Mouse (Mus musculus): ENCODE measurements around the gene Klhl5. TPM values are rescaled to one million over a fixed set of nuclear protein-coding genes. Genes with fewer than 3 reads are reported as not detected.
A peak's percentile ranks its signal among the peaks of the same experiment; 100 is the strongest.
"Not testable (repeated sequence)": the region's sequence is repeated elsewhere in the genome, so short reads cannot be mapped to it uniquely, and the experiment has no call there.

The Klhl5 gene
- polyA plus RNA-seq, 1 experiment from 2014 or later, result 4.4 TPM

DNA sequence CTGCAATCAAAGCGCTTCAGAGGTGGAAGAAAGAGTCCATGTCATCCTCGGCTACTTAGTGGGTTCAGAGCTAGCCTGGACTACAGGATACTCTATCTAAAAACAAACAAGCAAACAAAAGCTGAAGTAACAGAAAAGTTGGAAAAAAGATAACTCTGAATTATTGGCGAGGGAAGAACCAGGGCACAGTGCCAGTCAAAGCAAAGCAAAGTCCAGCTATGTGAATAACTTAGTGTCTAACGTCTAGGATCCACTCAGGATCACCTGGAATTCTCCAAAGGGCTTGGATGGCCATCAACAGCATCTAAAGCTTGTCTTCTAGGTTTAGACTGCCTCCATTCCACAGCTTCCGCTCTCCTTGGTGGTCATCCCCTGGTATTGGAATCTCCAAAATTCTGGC lies 9.9 kb upstream of the Klhl5 start:
- H3K9ac ChIP-seq, result no peak overlapping the region
- H3K36me3 ChIP-seq, result no peaks in the 10 kb centered on the region
- ATAC-seq (ENCODE audit: low read depth) (no peak), DNase-seq (no peak)
- H3K4me3 ChIP-seq (replicated peaks), result no peak overlapping the region
- H3K9me3 ChIP-seq (replicated peaks), result no peaks in the 10 kb centered on the region
- H3K4me2 ChIP-seq, result no peak overlapping the region
- no peak overlapping the region for H3K27ac ChIP-seq
- WGBS (ENCODE audit: insufficient replicate concordance), result 67% methylated on average over 5 of the region's 5 CpGs
- H3K4me1 ChIP-seq (replicated peaks), result peaks cover 19% of the 10 kb centered on the region
- no peaks in the 10 kb centered on the region for H3K27me3 ChIP-seq

- Histone ChIP-seq H3K9ac (no peak overlapping the region), H3K27ac (no peak overlapping the region), H3K4me3 (replicated peaks) (no peak overlapping the region), H3K4me2 (no peak overlapping the region), H3K9me3 (replicated peaks) (no peaks in the 10 kb centered on the region), H3K36me3 (no peaks in the 10 kb centered on the region), H3K27me3 (no peaks in the 10 kb centered on the region), H3K4me1 (replicated peaks) (peaks cover 23% of the 10 kb centered on the region)
- ATAC-seq (ENCODE audit: low read depth) (no peak), DNase-seq (no peak)
- 78% methylated on average over 11 of the region's 11 CpGs for WGBS (ENCODE audit: insufficient replicate concordance)
Measured at GRCm38 (mm10) chr5:65100002-65100401, 7.3 kb upstream of the Klhl5 start.

DNA sequence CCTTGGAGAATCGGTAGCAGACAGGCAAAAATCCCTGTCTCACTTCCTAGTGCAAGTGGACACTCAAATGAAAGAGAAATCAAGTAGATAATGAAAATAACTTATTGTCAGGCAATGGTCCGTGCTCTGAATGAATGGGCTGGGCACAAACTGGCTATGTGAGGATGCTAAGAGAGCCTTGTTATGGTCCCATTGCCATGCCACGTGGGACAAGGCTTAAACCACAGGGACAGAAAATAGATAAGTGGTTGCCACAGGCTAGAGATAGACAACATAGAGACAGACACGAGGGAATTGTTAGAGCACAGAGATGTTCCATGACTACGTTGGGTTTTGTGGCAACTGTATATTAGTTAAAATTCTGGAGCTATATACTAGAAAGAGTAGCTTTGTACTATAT lies 6.1 kb upstream of the Klhl5 start:
- Histone ChIP-seq H3K4me1 (replicated peaks) (peaks cover 20% of the 10 kb centered on the region), H3K27ac (no peak overlapping the region), H3K4me3 (replicated peaks) (no peak overlapping the region), H3K27me3 (no peaks in the 10 kb centered on the region), H3K36me3 (no peaks in the 10 kb centered on the region), H3K9me3 (replicated peaks) (no peaks in the 10 kb centered on the region), H3K9ac (no peak overlapping the region), H3K4me2 (no peak overlapping the region)
- WGBS (ENCODE audit: insufficient replicate concordance), result 30% methylated on average over 5 of the region's 5 CpGs
- ATAC-seq (ENCODE audit: low read depth) (no peak), DNase-seq (no peak)

- ATAC-seq (ENCODE audit: low read depth) (peak; percentile 46), DNase-seq (no peak)
- Histone ChIP-seq H3K36me3 (no peaks in the 10 kb centered on the region), H3K27ac (no peak overlapping the region), H3K4me1 (replicated peaks) (peaks cover 21% of the 10 kb centered on the region), H3K9me3 (replicated peaks) (no peaks in the 10 kb centered on the region), H3K9ac (no peak overlapping the region), H3K27me3 (no peaks in the 10 kb centered on the region), H3K4me3 (replicated peaks) (no peak overlapping the region), H3K4me2 (0 out of 2 replicates have a peak overlapping the region, but pooled peaks have one; percentile 6)
- WGBS (ENCODE audit: insufficient replicate concordance), result 46% methylated on average over 6 of the region's 6 CpGs
Measured at GRCm38 (mm10) chr5:65101621-65102020, 5.7 kb upstream of the Klhl5 start.

GRCm38 (mm10) chr5:65102026-65102640 lies 5.2 kb upstream of the Klhl5 start:
- Histone ChIP-seq H3K27ac (peak overlapping the region; percentile 9; the same call in 1 of the 2 replicates), H3K9ac (no peak overlapping the region), H3K4me2 (0 out of 2 replicates have a peak overlapping the region, but pooled peaks have one; percentile 6), H3K36me3 (no peaks in the 10 kb centered on the region), H3K9me3 (replicated peaks) (no peaks in the 10 kb centered on the region), H3K4me1 (replicated peaks) (peaks cover 25% of the 10 kb centered on the region), H3K27me3 (no peaks in the 10 kb centered on the region), H3K4me3 (replicated peaks) (no peak overlapping the region)
- peak; percentile 31 for DNase-seq
- peak; percentile 73 for ATAC-seq (ENCODE audit: low read depth)
- 31% methylated on average over 3 of the region's 3 CpGs for WGBS (ENCODE audit: insufficient replicate concordance)

DNA sequence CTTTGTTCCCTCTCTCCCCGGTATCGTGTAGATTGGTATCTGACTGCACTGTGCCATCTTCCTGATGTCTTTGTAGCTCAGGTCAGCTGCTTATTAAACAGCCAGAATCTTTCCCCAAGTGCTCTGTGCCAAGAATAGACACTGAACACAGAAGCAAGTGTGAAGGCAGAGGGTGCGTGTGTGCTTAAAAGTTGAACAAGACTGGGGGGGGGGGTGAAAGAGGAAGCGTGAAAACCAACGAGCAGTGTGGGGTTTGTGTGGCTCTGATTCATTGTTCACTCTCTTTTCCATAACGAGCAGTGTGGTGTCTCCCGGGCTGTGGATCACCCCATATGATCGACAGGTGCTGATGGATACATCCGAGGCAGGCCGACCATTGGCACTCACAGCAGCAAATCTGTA lies 4.7 kb upstream of the Klhl5 start:
- DNase-seq, result no peak
- H3K4me3 ChIP-seq (replicated peaks), result no peak overlapping the region
- H3K9me3 ChIP-seq (replicated peaks), result no peaks in the 10 kb centered on the region
- H3K4me1 ChIP-seq (replicated peaks), result peaks cover 30% of the 10 kb centered on the region
- H3K27ac ChIP-seq, result no peak overlapping the region
- 37% methylated on average over 10 of the region's 10 CpGs for WGBS (ENCODE audit: insufficient replicate concordance)
- H3K4me2 ChIP-seq, result no peak overlapping the region
- no peaks in the 10 kb centered on the region for H3K36me3 ChIP-seq
- no peak overlapping the region for H3K9ac ChIP-seq
- no peaks in the 10 kb centered on the region for H3K27me3 ChIP-seq
- ATAC-seq (ENCODE audit: low read depth), result 0 out of 2 replicates have a peak, but pooled peaks have one; percentile 21

DNA sequence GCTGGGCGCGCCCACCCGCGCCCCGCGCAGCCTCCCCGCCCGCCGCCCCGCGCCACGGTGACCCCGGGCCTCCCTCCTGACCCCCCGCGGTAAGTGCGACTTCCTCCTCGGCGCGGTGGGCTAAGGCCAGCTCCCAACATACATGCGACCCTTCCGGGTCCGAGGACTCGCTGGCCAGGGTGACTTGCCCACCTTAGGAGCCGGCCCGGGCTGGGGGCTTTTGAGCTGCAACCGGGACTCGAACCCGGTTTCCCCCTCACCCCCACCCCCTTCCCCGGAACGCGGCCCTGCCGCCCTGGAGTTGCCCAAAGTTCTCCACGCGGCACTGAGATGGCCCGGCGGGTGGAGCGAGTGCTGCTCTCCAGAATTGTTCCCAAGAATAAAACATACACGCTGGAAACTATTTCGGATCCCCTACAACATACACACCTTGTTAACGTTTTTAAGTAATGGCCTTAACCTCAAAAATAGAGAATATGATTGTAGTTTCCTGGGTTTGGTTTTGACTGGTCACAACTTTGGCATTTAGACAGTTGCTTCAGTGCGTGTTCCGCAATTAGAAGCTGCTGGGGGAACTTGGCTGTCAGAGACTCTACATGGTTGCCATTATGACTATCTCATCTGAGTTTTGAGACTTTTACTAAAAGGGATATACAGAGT lies 564 bp downstream of the Klhl5 start:
- no peaks in the 10 kb centered on the region for H3K27me3 ChIP-seq
- WGBS (ENCODE audit: insufficient replicate concordance), result under 1% methylated on average over 42 of the region's 42 CpGs
- DNase-seq (no peak), ATAC-seq (ENCODE audit: low read depth) (peak; percentile 33; the same call in 1 of the 2 replicates)
- H3K9ac ChIP-seq, result peak overlapping the region; percentile 82
- peak overlapping the region; percentile 75 for H3K27ac ChIP-seq
- peak overlapping the region; percentile 89 for H3K4me2 ChIP-seq
- no peaks in the 10 kb centered on the region for H3K9me3 ChIP-seq (replicated peaks)
- H3K4me3 ChIP-seq (replicated peaks), result peak overlapping the region; percentile 76
- peaks cover 29% of the 10 kb centered on the region for H3K4me1 ChIP-seq (replicated peaks)
- no peaks in the 10 kb centered on the region for H3K36me3 ChIP-seq

- not testable (repeated sequence) for ATAC-seq (ENCODE audit: low read depth); H3K4me2 ChIP-seq; H3K36me3 ChIP-seq; H3K9ac ChIP-seq; H3K4me3 ChIP-seq (replicated peaks); DNase-seq; H3K27ac ChIP-seq; H3K27me3 ChIP-seq; H3K9me3 ChIP-seq (replicated peaks)
- 10% methylated on average over 3 of the region's 3 CpGs for WGBS (ENCODE audit: insufficient replicate concordance)
- H3K4me1 ChIP-seq (replicated peaks), result peaks cover 34% of the 10 kb centered on the region
Measured at GRCm38 (mm10) chr5:65112225-65112624, 4.9 kb downstream of the Klhl5 start.

- Histone ChIP-seq H3K27ac (no peak overlapping the region), H3K9me3 (replicated peaks) (no peaks in the 10 kb centered on the region), H3K9ac (no peak overlapping the region), H3K4me3 (replicated peaks) (no peak overlapping the region), H3K4me1 (replicated peaks) (peaks cover 25% of the 10 kb centered on the region), H3K4me2 (no peak overlapping the region), H3K27me3 (no peaks in the 10 kb centered on the region), H3K36me3 (peaks cover 4% of the 10 kb centered on the region; the same call in 1 of the 2 replicates)
- peak; percentile 73 for ATAC-seq (ENCODE audit: low read depth)
- no peak for DNase-seq
- WGBS (ENCODE audit: insufficient replicate concordance), result 28% methylated on average over 6 of the region's 6 CpGs
Measured at GRCm38 (mm10) chr5:65113323-65113722, 6.0 kb downstream of the Klhl5 start.

- no peak overlapping the region for H3K27ac ChIP-seq
- H3K9me3 ChIP-seq (replicated peaks), result no peaks in the 10 kb centered on the region
- no peak overlapping the region for H3K4me3 ChIP-seq (replicated peaks)
- H3K9ac ChIP-seq, result no peak overlapping the region
- ATAC-seq (ENCODE audit: low read depth) (no peak), DNase-seq (no peak)
- 83% methylated on average over 2 of the region's 2 CpGs for WGBS (ENCODE audit: insufficient replicate concordance)
- no peaks in the 10 kb centered on the region for H3K27me3 ChIP-seq
- no peak overlapping the region for H3K4me2 ChIP-seq
- peaks cover 4% of the 10 kb centered on the region; the same call in 1 of the 2 replicates for H3K36me3 ChIP-seq
- peaks cover 24% of the 10 kb centered on the region for H3K4me1 ChIP-seq (replicated peaks)
Measured at GRCm38 (mm10) chr5:65116789-65117188, 9.4 kb downstream of the Klhl5 start.

DNA sequence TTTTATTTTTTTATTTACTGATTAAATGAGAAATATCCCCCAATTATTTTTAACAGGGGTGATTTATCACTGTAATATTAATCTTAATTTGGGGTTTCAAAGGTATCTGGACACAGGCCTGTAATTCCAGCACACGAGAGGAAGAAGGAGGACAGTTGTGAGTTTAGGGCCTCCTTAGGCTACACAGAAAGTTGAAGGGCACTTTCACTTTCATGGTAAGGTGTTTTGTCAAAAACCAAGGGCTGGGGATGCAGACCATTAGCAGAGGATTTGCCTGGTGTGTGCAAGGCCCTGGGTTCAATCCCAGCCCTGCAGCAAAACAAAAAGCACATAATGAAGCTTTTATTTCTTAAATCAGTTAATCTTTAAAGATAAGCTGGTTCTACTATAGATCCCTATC lies 12.2 kb downstream of the Klhl5 start:
- DNase-seq (no peak), ATAC-seq (ENCODE audit: low read depth) (no peak)
- H3K27ac ChIP-seq, result no peak overlapping the region
- no peak overlapping the region for H3K9ac ChIP-seq
- peaks cover 4% of the 10 kb centered on the region; the same call in 1 of the 2 replicates for H3K36me3 ChIP-seq
- H3K4me1 ChIP-seq (replicated peaks), result 0 out of 2 replicates have a peak, but pooled peaks cover 6% of the 10 kb centered on the region
- whole genome bisulfite sequencing (ENCODE audit: insufficient replicate concordance), result 60% methylated on average over 1 of the region's 1 CpGs
- H3K4me3 ChIP-seq (replicated peaks), result no peak overlapping the region
- H3K27me3 ChIP-seq, result no peaks in the 10 kb centered on the region
- no peak overlapping the region for H3K4me2 ChIP-seq
- no peaks in the 10 kb centered on the region for H3K9me3 ChIP-seq (replicated peaks)

All from liver, embryonic 13.5 days (tissue).